Mouse (Mus musculus): ENCODE data around the gene Ccdc88c.

The Ccdc88c gene

GRCm38 (mm10) chr12:100965298-100965697 lies 63.6 kb downstream of the Ccdc88c start:
- no peak for DNase-seq

GRCm38 (mm10) chr12:100958621-100959592 lies 69.9 kb downstream of the Ccdc88c start:
- DNase-seq: peak; percentile 34 to 61

- DNase-seq: peak; percentile 71 to 86
These were observed 70.8 kb downstream of the Ccdc88c start for GRCm38 (mm10) chr12:100958006-100958405.

- DNase-seq: no peak
These were observed 71.6 kb downstream of the Ccdc88c start for GRCm38 (mm10) chr12:100957257-100957656.

GRCm38 (mm10) chr12:100956825-100957224 lies 72.0 kb downstream of the Ccdc88c start:
- DNase-seq: peak in 1 of 2 experiments; percentile 49

GRCm38 (mm10) chr12:100956028-100956427 lies 72.8 kb downstream of the Ccdc88c start:
- DNase-seq: no peak

GRCm38 (mm10) chr12:100953926-100954325 lies 74.9 kb downstream of the Ccdc88c start:
- no peak for DNase-seq

- peak; percentile 78 to 84 for DNase-seq
These were observed 76.5 kb downstream of the Ccdc88c start for GRCm38 (mm10) chr12:100952193-100952931.

- DNase-seq: no peak
These were observed 79.7 kb downstream of the Ccdc88c start for GRCm38 (mm10) chr12:100949146-100949545.

- DNase-seq: no peak
These were observed 80.8 kb downstream of the Ccdc88c start for GRCm38 (mm10) chr12:100948021-100948420.

- DNase-seq: no peak
These were observed 82.9 kb downstream of the Ccdc88c start for GRCm38 (mm10) chr12:100945948-100946347.

GRCm38 (mm10) chr12:100945501-100945900 lies 83.4 kb downstream of the Ccdc88c start:
- DNase-seq: peak in 1 of 2 experiments; percentile 39

GRCm38 (mm10) chr12:100944921-100945336 lies 83.9 kb downstream of the Ccdc88c start:
- peak; percentile 45 to 80 for DNase-seq

GRCm38 (mm10) chr12:100943146-100943545 lies 85.7 kb downstream of the Ccdc88c start:
- no peak for DNase-seq

- DNase-seq: peak in 1 of 2 experiments; percentile 72
These were observed 87.5 kb downstream of the Ccdc88c start for GRCm38 (mm10) chr12:100941361-100941760.

GRCm38 (mm10) chr12:100937441-100938360 lies 91.2 kb downstream of the Ccdc88c start:
- DNase-seq: peak; percentile 44 to 45

- no peak for DNase-seq
These were observed 92.1 kb downstream of the Ccdc88c start for GRCm38 (mm10) chr12:100936737-100937136.

- peak; percentile 72 to 84 for DNase-seq
These were observed 92.7 kb downstream of the Ccdc88c start for GRCm38 (mm10) chr12:100936116-100936515.

GRCm38 (mm10) chr12:100934796-100935195 lies 94.1 kb downstream of the Ccdc88c start:
- DNase-seq: no peak

GRCm38 (mm10) chr12:100931653-100932052 lies 97.2 kb downstream of the Ccdc88c start:
- DNase-seq: no peak

GRCm38 (mm10) chr12:100928286-100928685 lies 100.6 kb downstream of the Ccdc88c start:
- no peak for DNase-seq

All from lung, postnatal 4 days (tissue).